Mouse (Mus musculus) testis, adult 2 months (tissue): ENCODE data around the gene Pax5. TPM values are rescaled to one million over a fixed set of nuclear protein-coding genes. Genes with fewer than 3 reads are reported as not detected.

Source experiments
- H3K27ac ChIP-seq: fragments of 200-500 bp; 2 replicates; pipeline ENCODE4 v1.5.1; 2012; ENCODE audit warnings: low read depth, low read length; ENCODE audit not compliant: control insufficient read depth, insufficient read depth
- H3K27me3 ChIP-seq: fragments of 200-500 bp; 2 replicates; pipeline ENCODE4 v1.6.1; 2012; ENCODE audit warnings: mild to moderate bottlenecking, low read length, moderate library complexity; ENCODE audit not compliant: control insufficient read depth, insufficient read depth
- H3K36me3 ChIP-seq: fragments of 200-500 bp; 2 replicates; pipeline ENCODE4 v1.6.1; 2012; ENCODE audit warnings: mild to moderate bottlenecking, low read length; ENCODE audit not compliant: control insufficient read depth, insufficient read depth
- H3K4me1 ChIP-seq: fragments of 200-500 bp; 2 replicates; pipeline ENCODE4 v1.6.1; 2012; ENCODE audit warnings: low read length; ENCODE audit not compliant: control insufficient read depth, insufficient read depth
- H3K4me3 ChIP-seq: fragments of 200-500 bp; 2 replicates; pipeline ENCODE4 v1.5.1; 2012; ENCODE audit warnings: low read depth, mild to moderate bottlenecking, low read length, moderate library complexity, mixed read lengths; ENCODE audit not compliant: control insufficient read depth
- CTCF ChIP-seq: fragments of 200-500 bp; IDR thresholded peaks from 2 replicates; pipeline ENCODE4 v1.5.1; 2012; ENCODE audit warnings: low read depth, mild to moderate bottlenecking, inconsistent platforms, low read length, moderate library complexity; ENCODE audit not compliant: control insufficient read depth, insufficient read depth, insufficient replicate concordance
- POLR2A ChIP-seq: fragments of 200-500 bp; IDR thresholded peaks from 2 replicates; pipeline ENCODE4 v1.6.1; 2012; ENCODE audit warnings: low read depth, mild to moderate bottlenecking, inconsistent platforms, low read length, moderate library complexity; ENCODE audit not compliant: control insufficient read depth
- polyA plus RNA-seq: library from polyadenylated mRNA; depleted of rRNA; stranded (reverse); fragments of >200 nt; gene quantifications from 2 replicates; pipeline ENCODE4 v1.2.3, GENCODE M21; 2012

Gene Pax5
- polyA plus RNA-seq, 1 experiment: 50.1 TPM

DNA sequence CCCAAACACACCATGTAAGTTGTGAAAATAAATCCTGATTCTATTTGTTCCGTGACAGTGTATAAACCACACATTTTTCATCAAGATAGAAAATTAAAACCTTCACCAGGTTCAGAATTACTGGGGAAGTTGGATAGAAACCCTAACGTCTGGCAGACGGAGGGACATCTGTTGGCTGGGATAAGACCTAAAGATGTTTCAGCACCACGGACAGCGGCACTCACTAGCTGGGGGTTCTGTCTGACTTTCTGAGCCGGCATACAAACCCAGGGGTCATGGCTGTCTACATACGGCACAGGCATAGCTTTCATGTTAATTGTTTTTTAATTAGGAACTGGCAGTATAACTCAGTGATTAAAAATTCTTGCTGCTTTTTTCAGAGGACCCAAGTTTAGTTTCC, 198.6 kb downstream of the Pax5 start:
- H3K36me3 ChIP-seq: no peaks in the 10 kb centered on the region
- no peak overlapping the region for H3K4me3 ChIP-seq
- H3K4me1 ChIP-seq: no peaks in the 10 kb centered on the region
- H3K27ac ChIP-seq: no peak overlapping the region
- TF ChIP-seq POLR2A (no peak), CTCF (no peak)
- no peaks in the 10 kb centered on the region for H3K27me3 ChIP-seq

DNA sequence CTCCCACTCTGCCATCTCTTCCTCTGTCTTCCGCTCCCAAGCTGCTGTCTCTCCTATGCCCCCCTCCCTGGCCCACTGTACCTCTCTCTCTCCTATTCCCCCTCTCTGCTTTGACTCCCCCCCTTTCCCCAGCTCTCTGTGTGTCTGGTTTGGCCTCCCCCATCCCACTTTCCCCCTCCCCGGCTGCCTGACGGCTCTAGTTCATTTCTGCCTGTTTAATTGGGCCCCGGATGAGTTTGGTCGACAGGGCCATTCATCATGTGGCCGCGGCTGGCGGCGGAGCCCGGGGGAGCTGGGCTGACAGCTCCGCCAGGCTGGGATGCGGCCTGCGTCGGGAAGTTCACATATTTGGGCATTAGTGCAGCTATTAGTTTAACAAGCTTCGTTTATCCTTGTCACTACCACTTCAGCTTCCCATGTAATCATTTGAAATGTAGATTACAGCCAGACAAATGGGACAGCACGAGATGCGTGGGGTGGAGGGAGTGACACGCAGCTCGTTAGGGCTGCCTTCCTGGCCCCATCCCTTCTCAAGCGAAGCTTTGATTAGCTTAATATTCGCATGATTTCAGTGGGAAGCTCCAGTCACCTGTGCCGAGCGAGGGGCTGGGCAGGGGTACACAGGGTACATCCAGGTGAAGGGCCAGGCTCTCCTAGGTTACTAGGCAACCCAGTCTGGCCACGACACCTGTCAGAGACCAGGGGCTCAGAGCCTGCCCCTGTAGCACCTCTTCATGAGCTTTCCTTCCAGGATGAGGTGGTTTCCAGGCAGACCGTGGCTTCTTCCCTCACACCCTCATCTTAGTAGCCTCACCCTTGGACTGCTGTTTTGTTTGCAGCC, 201.7 kb downstream of the Pax5 start:
- Histone ChIP-seq H3K4me1 (peaks cover 6% of the 10 kb centered on the region), H3K4me3 (no peak overlapping the region), H3K36me3 (no peaks in the 10 kb centered on the region), H3K27me3 (no peaks in the 10 kb centered on the region), H3K27ac (no peak overlapping the region)
- no peak for TF ChIP-seq CTCF
- no peak for TF ChIP-seq POLR2A

DNA sequence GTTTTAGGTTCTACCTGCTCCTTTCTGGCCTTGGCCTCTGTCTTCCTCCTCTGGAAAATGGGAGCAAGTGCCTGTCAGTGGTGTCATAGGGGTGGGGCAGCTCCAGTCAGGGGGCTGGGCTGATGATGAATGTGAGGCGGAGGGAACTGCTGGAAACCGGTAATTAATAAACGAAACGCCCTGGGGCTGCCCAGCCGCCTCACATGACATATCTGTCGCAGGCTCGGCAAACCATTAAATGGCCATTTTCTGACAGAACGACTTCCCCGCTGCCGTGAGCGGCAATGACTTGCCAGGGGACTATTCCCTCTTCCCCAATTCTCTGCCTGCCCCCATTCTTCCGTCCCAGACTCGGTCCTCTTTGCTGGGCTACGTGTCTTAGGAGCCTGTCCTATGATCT, 202.4 kb downstream of the Pax5 start:
- TF ChIP-seq POLR2A (no peak), CTCF (no peak)
- peaks cover 6% of the 10 kb centered on the region for H3K4me1 ChIP-seq
- H3K27ac ChIP-seq: no peak overlapping the region
- H3K27me3 ChIP-seq: no peaks in the 10 kb centered on the region
- no peaks in the 10 kb centered on the region for H3K36me3 ChIP-seq
- no peak overlapping the region for H3K4me3 ChIP-seq

DNA sequence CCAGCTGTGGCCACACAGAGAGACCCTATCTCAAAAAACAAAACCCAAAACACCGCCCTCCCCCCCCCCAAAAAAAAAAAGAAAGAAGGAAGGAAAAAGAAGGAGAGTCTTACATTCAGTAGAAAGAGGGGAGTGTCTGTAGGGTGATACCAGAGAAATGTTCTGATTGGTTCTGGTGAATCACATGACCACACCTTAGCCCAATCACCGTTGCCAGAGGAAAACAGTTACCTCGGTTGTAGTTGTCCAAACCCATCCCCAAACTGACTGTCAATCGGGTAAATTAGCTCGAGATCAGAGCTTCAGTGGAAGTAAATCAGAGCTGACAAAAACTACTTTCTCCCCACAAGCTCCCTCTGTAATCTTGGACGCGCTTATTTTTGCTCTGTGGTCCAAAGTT, 205.3 kb downstream of the Pax5 start:
- TF ChIP-seq CTCF: no peak
- no peaks in the 10 kb centered on the region for H3K27me3 ChIP-seq

DNA sequence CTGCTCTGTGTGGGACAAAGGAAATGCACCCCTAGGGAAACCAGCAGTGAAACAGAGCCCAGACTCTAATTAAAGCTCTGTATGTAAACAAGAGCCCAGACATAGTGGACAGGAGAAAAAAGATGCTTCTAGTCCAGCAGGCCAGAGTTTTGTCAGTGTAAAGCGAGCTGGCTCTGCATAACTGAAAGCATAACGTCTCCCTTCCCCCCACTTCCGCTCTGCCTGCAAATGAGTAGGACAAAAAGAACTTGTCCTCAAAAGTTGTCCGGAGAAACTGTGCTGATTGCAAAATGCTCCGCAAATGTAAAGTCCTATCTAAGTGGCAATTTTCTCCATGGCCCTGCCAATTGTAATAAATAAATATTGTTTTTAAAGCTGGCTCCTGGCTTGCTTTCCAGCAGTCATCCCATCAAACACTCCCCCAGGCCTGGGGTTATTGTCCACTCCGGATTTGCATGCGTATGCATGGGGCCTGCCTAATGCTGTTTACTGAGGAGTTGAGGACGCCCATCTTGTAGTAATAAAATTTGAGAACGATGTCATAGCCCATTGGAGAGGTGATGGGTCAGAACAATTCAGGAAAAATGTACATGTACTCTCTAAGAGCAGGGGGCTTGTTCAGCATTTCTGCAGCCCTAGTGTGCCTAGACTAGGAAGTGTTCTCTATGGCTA, 208.0 kb downstream of the Pax5 start:
- H3K27me3 ChIP-seq: no peaks in the 10 kb centered on the region
- no peak overlapping the region for H3K27ac ChIP-seq
- no peak overlapping the region for H3K4me3 ChIP-seq
- H3K36me3 ChIP-seq: no peaks in the 10 kb centered on the region
- peaks cover 6% of the 10 kb centered on the region for H3K4me1 ChIP-seq
- TF ChIP-seq POLR2A (no peak), CTCF (no peak)

More for the DNA sequence above, 205.3 kb downstream of the Pax5 start:
- Histone ChIP-seq H3K4me3 (no peak overlapping the region), H3K4me1 (peaks cover 6% of the 10 kb centered on the region), H3K27ac (no peak overlapping the region), H3K36me3 (no peaks in the 10 kb centered on the region)

DNA sequence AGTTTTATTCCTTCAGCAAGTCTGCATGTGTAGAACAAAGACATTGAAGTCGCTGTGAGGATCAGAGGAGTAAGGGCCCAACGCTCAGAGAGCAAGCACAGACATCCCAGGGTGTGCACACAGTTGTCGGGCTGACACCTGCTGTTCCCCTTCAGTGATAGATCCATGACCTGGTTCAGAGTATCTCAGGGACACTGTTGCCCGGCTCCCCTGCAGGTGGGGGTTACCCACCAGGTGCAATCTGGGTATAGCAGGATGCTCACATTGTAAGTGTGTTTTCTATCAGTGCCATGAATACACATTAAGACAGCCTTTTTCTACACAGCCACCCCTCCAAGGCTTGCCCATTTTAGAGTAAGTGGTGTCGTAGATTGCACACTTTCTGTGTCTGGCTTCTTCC, 212.1 kb downstream of the Pax5 start:
- H3K4me3 ChIP-seq: no peak overlapping the region
- no peak overlapping the region for H3K27ac ChIP-seq
- no peaks in the 10 kb centered on the region for H3K4me1 ChIP-seq
- H3K27me3 ChIP-seq: no peaks in the 10 kb centered on the region
- no peaks in the 10 kb centered on the region for H3K36me3 ChIP-seq
- TF ChIP-seq CTCF (no peak), POLR2A (no peak)

DNA sequence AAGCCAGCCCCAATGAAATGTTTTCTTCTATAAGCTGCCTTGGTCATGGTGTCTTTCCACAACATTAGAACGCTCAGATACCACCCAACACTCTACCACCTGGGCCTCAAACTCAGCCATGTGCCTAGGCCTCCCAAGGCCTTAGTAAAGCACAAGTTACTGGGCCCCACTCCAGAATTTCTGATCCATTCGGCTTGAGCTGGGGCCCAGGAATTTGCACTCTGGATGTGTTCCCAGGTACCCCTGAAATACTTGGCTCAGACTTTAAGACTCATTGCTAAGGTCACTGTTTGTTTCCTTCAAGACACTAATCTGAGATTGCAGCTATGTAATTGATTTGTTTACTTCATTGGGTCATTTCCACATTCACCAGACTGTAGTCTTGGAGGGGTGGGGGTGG, 214.5 kb downstream of the Pax5 start:
- Histone ChIP-seq H3K36me3 (no peaks in the 10 kb centered on the region), H3K27me3 (no peaks in the 10 kb centered on the region), H3K27ac (no peak overlapping the region), H3K4me1 (no peaks in the 10 kb centered on the region), H3K4me3 (no peak overlapping the region)
- TF ChIP-seq POLR2A: no peak
- no peak for TF ChIP-seq CTCF
